Mouse (Mus musculus) heart, adult 11 months (tissue): ENCODE measurements around the gene Eif4a2.

Experiments used
- DNase-seq: peaks from one replicate; pipeline ENCODE4 v3.0.0; 2022

The Eif4a2 gene

DNA sequence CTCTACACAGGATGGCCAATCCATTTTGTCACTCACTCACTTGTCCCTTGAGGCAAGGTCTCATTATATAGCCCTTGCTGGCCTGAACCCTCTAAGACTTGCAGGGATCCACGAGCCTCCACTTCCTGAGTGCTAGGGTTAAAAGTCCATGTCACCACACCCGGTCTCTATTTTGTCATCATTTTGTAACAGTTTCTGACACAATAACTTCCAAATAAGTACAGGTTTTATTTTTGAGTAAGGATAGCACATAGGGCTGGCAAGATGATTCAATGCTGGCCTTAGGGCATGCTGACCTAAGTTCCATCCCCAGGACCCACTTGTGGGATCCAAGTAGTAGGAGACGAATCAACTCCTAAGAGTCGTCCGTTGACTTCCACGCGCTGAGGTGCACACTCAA lies 1.1 kb upstream of the Eif4a2 start:
- peak; percentile 78 for DNase-seq

DNA sequence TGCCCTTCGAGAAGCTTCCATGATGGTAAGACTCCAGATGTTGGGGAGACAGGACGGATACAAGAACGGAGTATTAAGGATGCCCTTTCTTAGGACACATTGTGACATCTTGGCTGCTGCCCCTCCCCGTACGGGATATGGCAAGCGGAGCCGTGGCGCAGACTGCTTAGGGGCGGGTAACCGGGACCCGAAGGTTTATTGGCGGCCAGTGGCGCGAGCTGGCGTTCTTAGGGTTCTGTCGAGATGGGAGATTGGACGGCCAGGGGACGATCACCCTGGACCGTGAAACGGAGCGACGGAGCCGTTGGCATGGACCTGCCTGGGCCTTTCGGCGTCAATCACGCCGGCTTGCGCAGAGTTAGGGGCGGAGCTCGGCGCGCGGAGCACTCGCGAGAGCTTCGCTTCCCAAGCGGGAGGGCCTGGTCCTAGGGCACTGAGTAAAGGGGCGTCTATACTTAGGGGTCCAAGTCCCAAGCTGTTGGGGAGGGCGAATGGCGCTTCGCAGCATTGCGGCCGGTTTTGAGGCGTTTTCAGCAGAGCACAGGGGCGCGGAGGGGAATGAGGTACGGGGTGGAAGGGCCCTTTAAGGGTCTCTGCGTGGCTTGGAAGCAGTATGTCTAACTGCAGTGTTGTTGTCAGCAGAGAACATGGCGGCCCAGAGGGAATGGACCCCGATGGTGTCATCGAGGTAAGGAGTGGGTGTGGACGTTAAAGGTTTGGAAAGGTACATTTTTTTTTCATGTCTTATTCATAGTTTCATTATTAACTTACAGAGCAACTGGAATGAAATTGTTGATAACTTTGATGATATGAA lies 909 bp downstream of the Eif4a2 start:
- peak; percentile 99 for DNase-seq

DNA sequence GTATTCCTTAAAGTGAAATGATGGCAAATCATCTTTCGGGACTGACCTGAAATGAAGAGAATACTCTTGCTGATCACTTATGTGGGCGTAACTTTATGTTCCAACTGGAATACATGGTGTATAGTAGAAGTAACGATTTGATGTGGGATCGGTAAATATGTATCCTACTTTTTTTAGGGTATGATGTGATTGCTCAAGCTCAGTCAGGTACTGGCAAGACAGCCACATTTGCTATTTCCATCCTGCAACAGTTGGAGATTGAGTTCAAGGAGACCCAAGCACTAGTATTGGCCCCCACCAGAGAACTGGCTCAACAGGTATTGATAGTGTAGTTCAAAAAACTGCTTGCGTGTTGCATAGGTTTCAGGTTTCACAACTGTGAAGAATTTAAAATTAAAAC lies 1.7 kb downstream of the Eif4a2 start:
- peak; percentile 73 for DNase-seq

DNA sequence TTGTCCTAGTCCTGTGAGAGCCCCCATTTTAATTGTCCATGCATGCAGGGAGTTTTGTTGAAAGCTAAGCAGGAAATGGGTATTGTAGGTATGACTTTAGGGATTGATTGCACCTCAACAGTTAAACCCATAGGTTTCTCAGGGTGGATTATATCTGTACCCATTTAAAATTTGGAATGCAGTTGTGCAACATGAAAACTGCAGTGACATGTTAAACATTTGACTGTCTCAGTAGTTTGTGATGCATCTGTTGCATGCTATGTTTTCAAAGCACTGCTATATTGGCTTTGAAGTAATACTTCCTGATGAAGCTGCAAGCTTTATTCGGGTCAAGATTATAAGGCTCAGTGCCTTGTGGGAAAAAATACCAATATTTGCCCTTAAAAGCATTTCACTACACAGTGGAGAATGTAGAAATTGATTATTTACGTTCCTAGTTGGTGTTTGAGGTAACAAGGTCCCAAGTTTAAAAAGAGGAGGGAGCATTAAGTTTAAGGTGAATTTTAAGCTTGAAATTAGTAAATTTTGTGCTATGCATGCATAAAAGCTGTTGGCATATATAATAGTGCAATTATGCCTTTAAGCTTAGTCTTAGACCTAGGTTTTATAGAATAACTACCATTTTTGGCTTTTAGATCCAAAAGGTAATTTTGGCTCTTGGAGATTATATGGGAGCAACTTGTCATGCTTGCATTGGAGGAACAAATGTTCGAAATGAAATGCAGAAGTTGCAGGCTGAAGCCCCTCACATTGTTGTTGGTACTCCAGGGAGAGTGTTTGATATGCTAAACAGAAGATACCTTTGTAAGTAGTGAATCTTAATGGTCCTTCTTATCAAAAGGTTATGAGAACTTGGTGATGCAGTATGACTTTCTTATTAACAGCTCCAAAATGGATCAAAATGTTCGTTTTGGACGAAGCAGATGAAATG lies 2.4 kb downstream of the Eif4a2 start:
- DNase-seq = no peak

DNA sequence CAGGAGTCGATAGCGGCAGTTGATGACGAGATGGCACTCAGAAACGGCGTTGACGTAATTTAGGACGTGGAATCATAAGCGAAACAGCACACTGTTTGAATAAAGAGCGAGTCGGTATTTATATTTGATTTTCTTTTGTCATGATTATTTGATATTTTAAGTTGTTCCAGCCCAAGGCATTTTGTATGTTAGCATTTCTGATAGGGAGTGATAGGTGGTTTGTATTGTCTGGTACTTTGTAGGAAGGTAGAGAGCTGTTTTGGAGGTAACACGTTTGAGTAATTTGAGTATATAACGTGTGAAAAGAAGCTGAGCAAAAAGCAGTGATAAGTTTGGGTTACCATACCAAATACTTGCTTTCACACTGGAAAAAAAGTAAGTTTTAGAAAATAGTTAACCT lies 5.1 kb downstream of the Eif4a2 start:
- no peak for DNase-seq

DNA sequence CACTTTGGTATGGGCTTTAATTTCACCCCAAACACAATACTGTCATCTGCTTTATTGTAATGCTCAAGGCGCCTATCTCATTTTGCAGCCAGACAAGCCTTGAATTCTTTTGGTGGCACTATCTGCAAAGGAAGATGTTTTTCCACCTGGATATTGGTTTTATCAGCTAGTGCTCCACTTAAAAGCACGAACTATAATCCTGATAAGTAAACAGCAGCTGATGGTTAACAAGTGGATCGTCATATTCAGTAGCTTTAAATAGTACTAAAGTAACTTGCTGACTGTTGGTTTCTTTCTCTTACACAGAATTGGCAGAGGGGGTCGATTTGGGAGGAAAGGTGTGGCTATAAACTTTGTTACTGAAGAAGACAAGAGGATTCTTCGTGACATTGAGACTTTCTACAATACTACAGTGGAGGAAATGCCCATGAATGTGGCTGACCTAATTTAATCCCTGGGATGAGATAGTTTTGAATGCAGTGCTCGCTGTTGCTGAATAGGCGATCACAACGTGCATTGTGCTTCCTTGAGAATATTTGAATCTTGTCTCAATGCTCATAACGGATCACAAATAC lies 5.7 kb downstream of the Eif4a2 start:
- peak; percentile 19 for DNase-seq

DNA sequence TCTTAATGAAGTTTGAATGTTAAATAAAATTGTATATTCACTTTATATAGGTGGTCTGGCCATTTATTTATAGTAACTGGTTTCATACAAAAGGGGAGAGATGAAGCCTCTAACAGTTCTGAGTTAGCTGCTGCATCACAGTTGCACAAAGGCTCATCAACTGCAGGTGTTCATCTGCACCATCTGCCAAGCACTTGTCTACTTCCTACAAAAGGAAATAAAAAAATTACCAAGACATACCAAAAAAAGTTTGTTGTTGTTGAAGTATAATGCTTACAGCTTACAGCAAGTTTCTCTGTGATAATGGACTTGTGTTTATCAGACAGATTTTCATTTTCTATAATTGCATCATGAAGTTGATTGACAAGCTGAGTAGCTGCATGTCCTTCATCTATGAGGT lies 6.7 kb downstream of the Eif4a2 start:
- DNase-seq = no peak

DNA sequence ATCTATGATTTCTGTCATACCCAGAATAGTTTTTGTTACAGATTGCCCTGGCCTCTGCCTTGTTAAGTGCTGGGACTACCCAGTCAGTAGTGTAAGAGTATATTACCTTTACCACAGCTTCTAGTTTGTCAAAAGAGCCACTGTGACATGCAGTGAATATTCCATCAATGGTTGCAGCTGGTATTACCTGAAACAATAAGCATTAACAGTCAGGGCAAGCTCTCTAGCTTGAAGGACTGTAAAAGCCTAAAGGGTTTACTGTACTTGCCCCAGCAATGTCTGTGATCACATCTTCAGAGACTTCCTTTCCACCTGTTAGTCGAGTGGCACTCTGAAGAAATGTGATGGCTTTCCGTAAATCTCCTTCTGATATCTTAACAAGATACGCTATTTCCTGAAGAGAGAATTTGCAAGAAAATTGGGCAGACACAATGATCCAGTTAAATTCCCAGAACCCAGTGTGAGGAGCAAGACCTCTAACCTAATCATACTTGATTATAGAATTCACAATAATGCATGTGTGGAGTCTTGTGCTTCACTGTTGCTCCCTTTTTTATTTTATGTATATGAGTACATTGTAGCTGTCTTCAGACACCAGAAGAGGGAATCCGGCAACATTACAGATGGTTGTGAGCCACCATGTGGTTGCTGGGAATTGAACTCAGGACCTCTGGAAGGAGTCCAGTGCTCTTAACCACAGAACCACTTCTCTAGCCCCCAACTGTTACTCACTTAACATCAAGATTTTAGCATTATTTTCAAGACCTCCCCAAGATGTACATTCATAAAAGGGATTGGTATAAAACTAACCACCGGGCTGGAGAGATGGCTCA lies 7.3 kb downstream of the Eif4a2 start:
- peak; percentile 30 for DNase-seq

DNA sequence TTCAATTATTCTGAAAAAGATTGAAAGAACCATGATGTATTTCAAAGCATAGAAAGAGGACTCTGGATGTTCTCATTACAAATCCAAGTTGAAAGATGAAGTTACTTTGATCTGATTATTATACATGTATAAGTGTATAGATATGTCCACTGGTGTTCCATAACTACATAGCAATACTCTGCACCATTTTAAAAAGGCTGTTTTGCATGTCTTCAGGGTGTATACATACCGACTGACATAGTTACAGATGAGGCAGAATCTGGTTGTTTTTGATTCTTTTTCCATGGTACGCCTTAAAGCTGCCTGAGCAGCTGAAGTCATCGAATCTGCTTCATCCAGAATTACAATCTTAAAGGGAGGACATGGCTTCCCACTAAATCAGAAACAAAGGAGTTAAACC lies 8.2 kb downstream of the Eif4a2 start:
- DNase-seq = no peak

DNA sequence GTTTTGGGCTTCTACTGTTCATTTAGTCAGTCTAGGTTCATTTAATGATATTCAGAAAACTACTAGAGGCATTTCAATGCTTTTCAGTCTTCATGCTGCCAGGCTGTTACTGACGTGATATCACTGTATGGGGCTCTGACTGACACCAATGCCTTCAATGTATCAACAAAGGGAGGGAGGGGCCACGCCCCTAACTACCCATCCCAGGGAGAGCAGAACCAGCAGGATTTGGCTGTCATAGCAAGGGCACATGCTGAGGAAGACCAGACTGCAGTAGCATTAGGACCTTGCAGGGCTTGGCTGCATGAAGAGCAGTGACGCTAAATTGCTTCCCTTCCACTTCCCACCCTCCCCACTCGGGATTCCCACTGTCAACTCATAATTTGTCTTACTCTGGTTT lies 9.9 kb downstream of the Eif4a2 start:
- peak; percentile 31 for DNase-seq

DNA sequence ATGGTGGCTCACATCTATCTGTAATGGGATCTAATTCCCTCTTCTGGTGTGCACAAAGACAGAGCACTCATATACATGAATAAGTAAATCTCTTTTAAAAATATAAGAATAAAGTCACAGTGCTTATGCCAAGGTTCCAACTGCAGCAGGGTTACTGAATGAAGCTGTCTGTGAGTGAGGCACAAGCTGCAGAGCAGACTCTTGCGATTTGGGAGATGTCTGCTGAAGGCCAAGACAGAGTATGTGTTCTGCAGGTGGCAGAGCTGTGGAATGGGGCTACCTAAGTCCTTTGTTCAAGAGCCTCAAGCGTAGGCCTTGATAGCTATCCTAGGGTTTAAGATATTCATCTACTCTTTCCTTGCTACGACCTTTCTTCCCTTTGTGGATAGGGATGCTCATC lies 15.2 kb downstream of the Eif4a2 start:
- DNase-seq = peak; percentile 52

DNA sequence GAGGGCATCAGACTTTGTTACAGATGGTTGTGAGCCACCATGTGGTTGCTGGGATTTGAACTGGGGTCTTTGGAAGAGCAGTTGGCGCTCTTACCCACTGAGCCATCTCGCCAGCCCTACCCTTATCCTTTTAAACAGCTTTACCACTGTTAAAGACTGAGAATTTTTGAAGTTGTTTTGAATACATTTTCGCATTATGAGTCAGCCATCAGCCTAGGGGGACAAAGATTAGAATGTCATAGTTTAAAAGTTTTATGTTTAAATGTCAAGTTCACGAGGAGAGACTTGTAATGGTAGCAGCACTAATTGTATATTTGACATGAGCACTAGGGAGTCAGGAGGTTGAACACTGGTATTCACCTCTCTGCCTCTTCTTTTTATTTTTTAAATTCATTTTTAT lies 15.9 kb downstream of the Eif4a2 start:
- DNase-seq = peak; percentile 19

DNA sequence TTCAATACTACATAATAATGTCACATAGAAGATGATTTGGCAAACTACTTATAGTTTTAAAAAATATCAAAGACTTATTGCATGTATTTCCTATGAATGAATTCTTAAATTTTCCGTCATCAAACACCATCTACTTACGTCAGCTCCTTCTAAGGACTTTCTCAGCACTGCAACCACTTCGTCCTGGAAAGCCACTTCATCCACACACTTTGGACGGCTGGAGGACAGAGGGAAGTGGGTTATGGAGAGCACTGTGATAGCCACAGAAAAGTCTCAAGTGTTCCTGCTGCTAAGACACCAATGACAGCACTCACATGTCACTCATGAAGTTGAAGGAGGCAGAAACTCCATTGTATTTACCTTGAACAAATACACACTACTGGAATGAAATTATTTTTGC lies 17.2 kb downstream of the Eif4a2 start:
- peak; percentile 46 for DNase-seq

DNA sequence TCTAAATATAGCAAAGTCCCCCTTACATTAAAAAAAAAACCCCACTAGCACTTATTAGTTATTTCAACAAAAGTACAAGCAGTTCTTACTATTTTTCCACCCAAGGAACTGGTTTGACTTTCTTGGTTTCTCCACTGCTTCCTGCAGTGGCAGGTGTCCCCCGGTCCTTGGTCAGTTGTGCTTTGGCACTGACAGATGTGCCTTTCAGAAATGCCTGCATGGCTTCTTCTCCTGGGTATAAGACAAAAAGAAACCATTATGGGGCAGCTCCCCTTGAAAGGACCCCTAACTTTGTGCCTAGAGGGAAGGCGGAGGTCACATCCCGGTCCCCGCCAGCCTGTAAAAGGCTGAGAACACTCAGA lies 20.0 kb downstream of the Eif4a2 start:
- no peak for DNase-seq

DNA sequence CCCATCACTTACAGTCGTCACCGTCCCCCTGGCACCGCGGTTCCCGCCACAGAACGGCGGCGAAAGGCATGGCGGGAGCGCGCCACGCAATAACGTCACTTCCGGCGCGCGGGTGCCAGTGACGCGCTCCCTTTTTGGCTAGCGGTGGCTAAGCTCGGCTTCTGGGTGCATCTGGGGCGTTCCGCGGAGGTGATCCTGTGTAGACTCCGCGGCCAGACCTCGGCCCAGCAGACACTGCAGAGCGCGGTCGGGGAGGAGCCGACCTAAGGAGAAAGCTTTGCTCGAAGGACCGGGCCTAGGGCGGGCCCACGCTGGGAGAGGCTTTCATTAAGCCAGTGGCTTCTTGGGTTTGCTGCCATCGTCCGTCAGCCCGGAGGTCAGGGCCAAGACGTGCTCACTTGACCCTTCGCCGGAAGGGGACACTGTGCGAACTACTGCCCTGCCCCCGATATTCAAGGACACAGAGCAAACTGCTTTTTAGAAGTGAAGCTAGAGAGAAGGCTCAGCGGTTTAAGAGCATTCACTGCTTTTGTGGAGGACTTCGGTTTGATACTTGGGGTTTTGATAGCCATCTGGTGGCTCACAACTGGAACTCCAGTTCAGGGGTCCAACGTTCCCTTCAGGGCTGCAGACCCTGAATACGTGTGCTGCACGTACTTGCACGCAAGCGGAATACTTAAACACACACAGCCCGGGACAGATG lies 20.6 kb downstream of the Eif4a2 start, which contains the start of gene Rfc4:
Gene Rfc4, minus strand, starts transcription at position 65 of the 703 bp plus-strand sequence.
- peak; percentile 99 for DNase-seq

DNA sequence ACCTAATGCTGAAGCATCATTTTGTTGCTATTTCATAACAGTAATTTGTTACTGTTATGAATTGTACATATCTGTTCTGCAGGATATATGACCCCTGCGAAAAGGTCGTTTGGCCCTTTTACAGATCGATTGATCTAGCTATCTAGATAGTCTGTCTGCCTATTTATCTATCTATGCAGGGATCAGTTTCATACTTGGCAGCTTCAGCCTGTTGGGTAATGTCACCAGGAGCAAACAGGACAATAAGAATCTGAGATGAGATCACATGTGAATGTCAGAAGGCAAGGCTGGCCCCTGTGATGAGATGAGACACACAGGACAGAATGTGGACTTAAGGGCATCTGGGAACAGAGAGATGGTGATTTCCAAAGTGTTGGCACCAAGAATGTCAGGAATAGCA lies 23.1 kb downstream of the Eif4a2 start:
- no peak for DNase-seq

DNA sequence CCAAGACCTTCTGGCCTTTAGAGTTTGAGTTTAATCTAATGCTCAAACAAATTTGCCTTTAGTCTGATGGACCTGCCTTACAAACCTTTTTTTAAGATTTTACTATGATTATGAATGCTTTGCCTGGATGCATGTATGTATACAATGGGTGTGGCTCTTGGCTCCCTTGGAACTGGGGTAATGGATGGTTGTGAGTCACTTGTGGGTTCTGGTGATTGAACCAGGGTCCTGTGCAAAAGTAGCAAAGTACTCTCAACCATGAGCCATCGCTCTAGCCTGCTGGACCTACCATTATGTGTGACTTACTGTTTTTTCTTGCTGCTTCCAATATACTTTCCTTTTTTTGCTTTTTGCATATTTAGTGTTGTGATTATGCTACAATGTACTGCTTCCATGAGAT lies 25.1 kb downstream of the Eif4a2 start:
- DNase-seq = peak; percentile 43

DNA sequence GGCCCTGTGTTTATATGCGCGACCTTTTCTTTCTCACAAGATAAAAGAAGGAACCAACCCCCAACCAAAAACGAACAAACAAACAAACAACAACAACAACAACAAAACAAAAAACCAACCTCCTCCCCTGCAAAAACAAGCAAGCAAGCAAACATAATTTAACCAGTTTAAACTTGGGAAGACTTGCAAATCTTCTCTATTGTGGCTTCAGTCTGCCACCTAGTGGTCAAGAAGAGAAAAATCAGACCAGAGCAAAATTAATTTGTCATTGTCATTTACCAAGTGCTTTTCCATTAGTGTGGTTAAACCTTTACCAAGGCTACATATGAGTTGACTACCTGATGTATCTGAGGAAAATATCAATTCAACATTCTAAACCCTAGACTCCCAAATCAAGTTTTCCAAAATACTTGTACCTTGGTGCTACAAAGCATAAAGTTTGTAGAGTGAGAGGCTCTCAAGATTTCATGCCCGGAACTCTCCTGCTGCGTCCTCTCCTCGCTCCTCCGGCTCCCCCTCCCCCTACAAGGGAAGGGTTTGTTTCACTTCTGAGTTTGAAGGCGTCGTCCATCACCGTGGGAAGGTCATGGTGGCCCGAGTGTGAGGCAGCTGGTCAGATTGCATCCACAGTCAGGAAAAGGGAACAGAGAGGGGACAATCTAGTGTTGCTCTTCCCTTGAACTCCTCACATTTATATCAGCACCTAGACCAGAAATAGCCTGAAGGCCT lies 28.3 kb downstream of the Eif4a2 start:
- DNase-seq = peak; percentile 86

DNA sequence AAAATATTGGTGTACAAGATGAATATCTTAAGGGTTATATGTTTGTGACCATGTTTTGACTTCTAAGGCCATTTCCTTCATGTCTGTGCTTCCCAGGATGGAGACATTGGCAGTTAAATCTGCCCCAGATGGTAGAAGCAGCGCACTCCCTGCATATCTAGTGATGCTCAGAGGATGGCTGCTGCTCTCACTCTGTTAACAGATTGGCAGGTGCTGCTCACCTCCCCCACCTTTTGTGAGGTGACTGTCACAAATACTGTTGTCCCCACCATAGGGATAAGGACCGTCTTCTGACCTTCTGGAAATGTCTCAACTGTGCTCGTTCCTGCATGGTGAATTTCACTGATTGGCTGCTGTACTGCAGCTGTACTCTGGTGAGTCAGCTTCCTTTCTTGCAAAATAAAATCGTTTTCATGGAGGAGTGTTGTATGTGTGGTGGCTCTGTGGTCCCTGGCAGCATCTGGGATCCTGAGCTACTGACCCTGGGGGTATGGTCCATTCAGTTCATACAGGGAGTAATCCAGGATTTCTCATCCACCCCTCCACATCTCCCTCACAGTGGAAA lies 29.2 kb downstream of the Eif4a2 start:
- peak; percentile 55 for DNase-seq

DNA sequence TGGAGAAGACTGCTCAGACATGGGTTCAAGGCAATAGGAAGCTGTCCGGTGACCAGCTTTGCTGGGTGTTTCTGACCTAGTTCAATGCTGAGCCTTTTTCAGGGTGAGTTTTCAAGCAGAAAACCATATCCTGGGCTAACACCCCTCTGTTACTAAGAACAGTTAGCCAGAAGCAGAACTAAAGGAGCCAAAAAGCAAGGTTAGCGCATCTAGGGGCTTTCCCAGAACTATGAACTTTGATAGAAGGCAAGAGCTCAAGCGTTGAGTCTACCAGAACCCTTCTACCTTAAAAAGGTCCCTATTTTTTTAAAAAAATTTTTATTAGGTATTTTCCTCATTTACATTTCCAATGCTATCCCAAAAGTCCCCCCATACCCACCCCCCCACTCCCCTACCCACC lies 33.7 kb downstream of the Eif4a2 start:
- DNase-seq = peak; percentile 16

DNA sequence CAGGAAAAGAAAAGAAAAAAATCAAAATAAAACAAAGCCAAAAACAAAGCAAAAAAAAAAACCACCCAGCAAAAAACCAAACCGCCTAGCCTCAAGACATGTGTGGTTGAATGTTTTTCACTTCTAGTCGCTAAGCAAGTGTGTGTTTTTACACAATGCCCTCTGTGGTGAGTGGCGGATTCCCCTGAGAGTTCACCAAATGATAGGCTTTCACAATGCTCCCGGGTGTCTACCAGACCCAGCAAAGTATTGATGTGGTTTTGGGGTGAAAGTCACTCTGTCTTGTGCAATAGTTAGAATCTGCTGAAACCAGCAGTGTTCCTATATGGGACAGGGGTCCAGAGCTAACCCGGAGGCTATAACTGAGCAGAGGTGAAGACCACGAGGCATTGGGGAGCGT lies 37.1 kb downstream of the Eif4a2 start:
- DNase-seq = peak; percentile 86
